Mouse (Mus musculus): ENCODE data around the gene Slc44a3. TPM values are rescaled to one million over a fixed set of nuclear protein-coding genes. Genes with fewer than 3 reads are reported as not detected.

Gene Slc44a3
- polyA plus RNA-seq, 2 experiments, result 4.8 to 10.7 TPM

GRCm38 (mm10) chr3:121570623-121571022, 38.4 kb upstream of the Slc44a3 start:
- TF ChIP-seq EP300 (IDR thresholded peaks at IDR 0.05; ENCODE audit: low read depth), result no peak
- TF ChIP-seq CTCF (IDR thresholded peaks at IDR 0.05; ENCODE audit: low read depth), result no peak
- Histone ChIP-seq H3K9ac (replicated peaks) (no peak overlapping the region), H3K9me3 (ENCODE audit: control insufficient read depth, low read length) (no peaks in the 10 kb centered on the region), H3K4me2 (ENCODE audit: low read depth) (no peak overlapping the region), H3K4me1 (replicated peaks; ENCODE audit: control insufficient read depth in 2 of 2, insufficient read depth in 2 of 2, low read length in 1 of 2) (no peaks in the 10 kb centered on the region), H3K27ac (no peak overlapping the region), H3K36me3 (replicated peaks; ENCODE audit: control insufficient read depth, insufficient read depth, low read depth) (no peaks in the 10 kb centered on the region), H3K27me3 (ENCODE audit: control insufficient read depth, insufficient read depth, low read length) (no peaks in the 10 kb centered on the region), H3K4me3 (ENCODE audit: insufficient read depth in 1 of 2, low read depth in 2 of 2, low read length in 2 of 2) (no peak overlapping the region)
- ATAC-seq (ENCODE audit: insufficient read depth) (no peak), DNase-seq (ENCODE audit: low read depth in 3 of 3, low spot score in 3 of 3) (no peak)
- WGBS (ENCODE audit: insufficient replicate concordance), result 48% methylated on average over 11 of the region's 11 CpGs

GRCm38 (mm10) chr3:121569767-121570166, 37.6 kb upstream of the Slc44a3 start:
- ATAC-seq (ENCODE audit: insufficient read depth) (no peak), DNase-seq (ENCODE audit: low read depth in 3 of 3, low spot score in 3 of 3) (no peak)
- H3K27ac ChIP-seq, result no peak overlapping the region
- H3K9ac ChIP-seq (replicated peaks), result no peak overlapping the region
- no peak overlapping the region for H3K4me2 ChIP-seq (ENCODE audit: low read depth)
- H3K9me3 ChIP-seq (ENCODE audit: control insufficient read depth, low read length), result no peaks in the 10 kb centered on the region
- H3K36me3 ChIP-seq (replicated peaks; ENCODE audit: control insufficient read depth, insufficient read depth, low read depth), result no peaks in the 10 kb centered on the region
- H3K4me3 ChIP-seq (ENCODE audit: insufficient read depth in 1 of 2, low read depth in 2 of 2, low read length in 2 of 2), result no peak overlapping the region
- WGBS (ENCODE audit: insufficient replicate concordance), result 77% methylated on average over 5 of the region's 5 CpGs
- no peak for TF ChIP-seq EP300 (IDR thresholded peaks at IDR 0.05; ENCODE audit: low read depth)
- no peak for TF ChIP-seq CTCF (IDR thresholded peaks at IDR 0.05; ENCODE audit: low read depth)
- H3K4me1 ChIP-seq (replicated peaks; ENCODE audit: control insufficient read depth in 2 of 2, insufficient read depth in 2 of 2, low read length in 1 of 2), result no peaks in the 10 kb centered on the region
- H3K27me3 ChIP-seq (ENCODE audit: control insufficient read depth, insufficient read depth, low read length), result no peaks in the 10 kb centered on the region

GRCm38 (mm10) chr3:121569004-121569403, 36.8 kb upstream of the Slc44a3 start:
- Histone ChIP-seq H3K9me3 (ENCODE audit: control insufficient read depth, low read length) (no peaks in the 10 kb centered on the region), H3K27ac (no peak overlapping the region), H3K4me1 (replicated peaks; ENCODE audit: control insufficient read depth in 2 of 2, insufficient read depth in 2 of 2, low read length in 1 of 2) (no peaks in the 10 kb centered on the region), H3K4me2 (ENCODE audit: low read depth) (no peak overlapping the region), H3K4me3 (ENCODE audit: insufficient read depth in 1 of 2, low read depth in 2 of 2, low read length in 2 of 2) (no peak overlapping the region), H3K9ac (replicated peaks) (no peak overlapping the region), H3K36me3 (replicated peaks; ENCODE audit: control insufficient read depth, insufficient read depth, low read depth) (no peaks in the 10 kb centered on the region), H3K27me3 (ENCODE audit: control insufficient read depth, insufficient read depth, low read length) (no peaks in the 10 kb centered on the region)
- ATAC-seq (ENCODE audit: insufficient read depth) (no peak), DNase-seq (ENCODE audit: low read depth in 3 of 3, low spot score in 3 of 3) (no peak)
- WGBS (ENCODE audit: insufficient replicate concordance), result 67% methylated on average over 9 of the region's 9 CpGs
- TF ChIP-seq CTCF (IDR thresholded peaks at IDR 0.05; ENCODE audit: low read depth), result no peak
- TF ChIP-seq EP300 (IDR thresholded peaks at IDR 0.05; ENCODE audit: low read depth), result no peak

- Histone ChIP-seq H3K27ac (no peak overlapping the region), H3K36me3 (replicated peaks; ENCODE audit: control insufficient read depth, insufficient read depth, low read depth) (no peaks in the 10 kb centered on the region), H3K9me3 (ENCODE audit: control insufficient read depth, low read length) (no peaks in the 10 kb centered on the region), H3K27me3 (ENCODE audit: control insufficient read depth, insufficient read depth, low read length) (no peaks in the 10 kb centered on the region), H3K4me3 (ENCODE audit: insufficient read depth in 1 of 2, low read depth in 2 of 2, low read length in 2 of 2) (no peak overlapping the region), H3K9ac (replicated peaks) (no peak overlapping the region), H3K4me2 (ENCODE audit: low read depth) (no peak overlapping the region), H3K4me1 (replicated peaks; ENCODE audit: control insufficient read depth in 2 of 2, insufficient read depth in 2 of 2, low read length in 1 of 2) (no peaks in the 10 kb centered on the region)
- TF ChIP-seq CTCF (IDR thresholded peaks at IDR 0.05; ENCODE audit: low read depth), result no peak
- TF ChIP-seq EP300 (IDR thresholded peaks at IDR 0.05; ENCODE audit: low read depth), result no peak
- no peak for ATAC-seq (ENCODE audit: insufficient read depth)
- WGBS (ENCODE audit: insufficient replicate concordance), result 63% methylated on average over 9 of the region's 9 CpGs
- DNase-seq (ENCODE audit: low read depth in 3 of 3, low spot score in 3 of 3), result no peak
Measured at GRCm38 (mm10) chr3:121567904-121568303, 35.7 kb upstream of the Slc44a3 start.

- no peak for ATAC-seq (ENCODE audit: insufficient read depth)
- TF ChIP-seq EP300 (IDR thresholded peaks at IDR 0.05; ENCODE audit: low read depth) (no peak), CTCF (IDR thresholded peaks at IDR 0.05; ENCODE audit: low read depth) (no peak)
- no peaks in the 10 kb centered on the region for H3K36me3 ChIP-seq (replicated peaks; ENCODE audit: control insufficient read depth, insufficient read depth, low read depth)
- no peak for DNase-seq (ENCODE audit: low read depth in 3 of 3, low spot score in 3 of 3)
- no peaks in the 10 kb centered on the region for H3K9me3 ChIP-seq (ENCODE audit: control insufficient read depth, low read length)
- no peaks in the 10 kb centered on the region for H3K4me1 ChIP-seq (replicated peaks; ENCODE audit: control insufficient read depth in 2 of 2, insufficient read depth in 2 of 2, low read length in 1 of 2)
- WGBS (ENCODE audit: insufficient replicate concordance), result 68% methylated on average over 2 of the region's 2 CpGs
- H3K4me2 ChIP-seq (ENCODE audit: low read depth), result no peak overlapping the region
- no peak overlapping the region for H3K4me3 ChIP-seq (ENCODE audit: insufficient read depth in 1 of 2, low read depth in 2 of 2, low read length in 2 of 2)
- no peaks in the 10 kb centered on the region for H3K27me3 ChIP-seq (ENCODE audit: control insufficient read depth, insufficient read depth, low read length)
- H3K9ac ChIP-seq (replicated peaks), result no peak overlapping the region
- no peak overlapping the region for H3K27ac ChIP-seq
Measured at GRCm38 (mm10) chr3:121567337-121567900, 35.2 kb upstream of the Slc44a3 start.
